Mouse (Mus musculus): Measurements from ENCODE around the gene Trmt1.

Trmt1 gene

DNA sequence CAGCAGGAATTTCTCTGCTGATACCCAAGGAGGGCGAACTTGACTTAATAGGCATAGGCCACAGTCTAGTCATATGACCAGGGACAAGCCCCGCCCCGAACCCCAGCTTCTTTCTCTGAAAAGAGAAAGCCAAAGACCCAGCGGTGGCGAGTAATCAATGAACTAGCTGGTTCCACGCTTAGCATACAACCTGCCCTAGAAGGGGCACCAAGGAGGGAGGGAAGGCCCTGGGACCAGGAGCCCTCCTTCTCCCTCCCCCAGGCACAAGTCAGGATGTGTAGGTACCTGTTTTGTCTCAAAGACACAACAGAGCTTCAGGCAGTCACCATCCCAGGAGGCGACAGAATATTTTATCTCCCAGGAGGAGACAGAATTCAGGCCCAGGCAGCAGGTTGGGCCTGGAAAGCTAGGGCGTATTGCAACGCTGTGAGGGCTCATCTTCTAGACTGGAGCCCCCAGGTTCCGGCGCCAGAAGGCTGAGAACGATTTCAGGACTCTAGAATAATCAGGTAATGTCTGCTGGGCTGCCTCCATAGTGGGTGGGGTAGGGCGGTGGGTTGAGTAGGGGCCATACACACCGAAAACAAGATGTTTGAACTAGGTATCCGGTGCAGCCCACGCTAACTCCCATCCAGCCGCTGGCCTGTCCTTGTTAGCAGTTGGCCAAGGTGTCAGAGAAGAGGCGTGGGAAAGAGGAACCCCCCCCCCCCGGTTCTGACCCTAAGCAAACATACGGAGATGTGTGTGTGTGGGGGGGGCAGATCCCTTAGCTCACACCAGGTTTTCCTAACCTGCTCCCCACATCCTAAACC lies at the start of gene Trmt1:
Trmt1 (plus strand) TSS at position 117 of the 812 bp plus-strand sequence.
- peak; percentile 40 for DNase-seq (ENCODE audit: low spot score)

DNA sequence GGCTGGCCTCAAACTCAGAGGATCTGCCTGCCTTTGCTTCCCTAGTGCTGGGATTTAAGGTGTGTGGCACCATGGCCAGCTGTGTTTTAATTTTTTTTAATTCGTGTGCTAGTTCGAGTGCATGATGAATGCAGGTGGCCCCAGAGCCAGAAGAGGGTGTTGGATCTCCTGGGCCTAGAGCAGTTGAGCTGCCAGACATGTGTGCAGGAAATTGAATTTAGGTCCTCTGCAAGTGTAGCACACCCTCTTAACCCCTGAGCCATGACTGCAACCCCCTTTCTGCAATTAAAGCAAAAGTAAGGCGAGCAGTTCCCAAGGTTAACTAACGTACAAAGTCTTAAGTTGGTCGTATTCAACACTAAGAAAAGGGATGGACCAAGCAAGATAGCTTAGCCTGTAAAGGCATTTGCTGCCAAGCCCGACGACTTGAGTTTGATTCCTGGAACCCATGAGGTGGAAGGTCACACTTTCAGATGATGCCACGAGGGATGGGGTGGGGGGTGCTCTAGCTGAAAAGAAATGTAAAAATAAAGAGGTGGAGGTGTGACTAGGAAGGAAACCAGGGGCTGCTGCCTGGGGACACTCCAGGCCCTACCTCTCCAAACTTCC lies 48.1 kb upstream of the Trmt1 start:
- no peak for DNase-seq (ENCODE audit: low spot score)

DNA sequence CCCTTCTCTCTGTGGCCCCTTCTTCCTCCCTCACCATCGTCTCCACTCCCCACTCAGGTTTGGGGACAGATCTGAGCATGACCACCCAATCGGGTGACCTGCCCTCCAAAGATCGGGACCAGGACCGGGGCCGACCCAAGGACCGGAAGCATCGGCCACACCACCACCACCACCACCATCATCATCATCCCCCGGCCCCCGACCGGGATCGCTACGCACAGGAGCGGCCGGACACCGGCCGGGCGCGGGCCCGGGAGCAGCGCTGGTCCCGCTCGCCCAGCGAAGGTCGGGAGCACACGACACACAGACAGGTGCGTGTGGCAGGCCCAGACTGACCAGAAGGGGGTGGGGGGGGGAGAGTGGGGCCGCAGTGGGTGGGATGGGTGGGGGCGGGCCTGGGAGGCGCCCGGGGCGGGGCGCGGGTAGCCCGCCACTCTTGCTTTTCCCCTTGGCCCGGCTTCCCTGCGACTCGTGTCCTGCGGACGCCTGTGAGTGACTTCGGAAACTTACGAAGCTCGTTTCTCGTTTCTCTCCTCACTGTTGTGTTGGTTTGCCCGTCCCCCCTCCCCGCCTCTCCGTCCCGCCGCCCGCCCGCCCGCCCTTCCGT lies 47.4 kb upstream of the Trmt1 start:
- peak; percentile 55 for DNase-seq (ENCODE audit: low spot score)

DNA sequence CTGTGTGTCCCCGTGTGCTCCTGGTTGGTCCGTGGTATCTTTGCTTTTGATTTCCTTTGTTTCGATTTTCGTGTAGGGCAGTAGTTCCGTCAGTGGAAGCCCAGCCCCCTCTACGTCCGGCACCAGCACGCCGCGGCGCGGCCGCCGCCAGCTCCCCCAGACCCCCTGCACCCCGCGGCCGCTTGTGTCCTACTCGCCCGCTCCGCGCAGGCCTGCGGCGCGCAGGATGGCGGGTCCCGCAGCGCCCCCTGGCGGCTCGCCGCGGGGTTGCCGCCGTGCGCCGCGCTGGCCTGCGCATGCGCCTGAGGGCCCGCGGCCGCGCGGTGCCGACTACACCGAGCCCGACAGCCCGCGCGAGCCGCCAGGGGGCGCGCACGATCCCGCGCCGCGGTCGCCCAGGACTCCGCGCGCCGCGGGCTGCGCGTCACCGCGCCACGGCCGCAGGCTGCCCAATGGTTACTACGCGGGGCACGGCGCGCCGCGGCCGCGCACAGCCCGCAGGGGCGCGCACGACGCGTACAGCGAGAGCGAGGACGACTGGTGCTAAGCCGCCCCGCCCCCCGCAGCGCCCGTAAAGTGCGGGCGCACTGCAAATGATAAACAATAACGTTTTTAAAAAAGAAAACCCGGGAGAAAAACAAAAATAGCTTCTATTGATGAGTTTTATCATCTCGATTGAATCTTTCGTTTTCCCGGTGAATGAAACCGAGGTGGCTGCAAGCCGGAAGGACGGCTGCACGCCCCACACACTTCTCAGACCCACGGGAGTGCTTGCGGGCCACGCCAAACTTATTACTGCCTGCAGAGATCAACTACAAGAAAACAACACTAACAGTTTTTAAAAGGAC lies 46.7 kb upstream of the Trmt1 start:
- DNase-seq (ENCODE audit: low spot score) = peak; percentile 94

DNA sequence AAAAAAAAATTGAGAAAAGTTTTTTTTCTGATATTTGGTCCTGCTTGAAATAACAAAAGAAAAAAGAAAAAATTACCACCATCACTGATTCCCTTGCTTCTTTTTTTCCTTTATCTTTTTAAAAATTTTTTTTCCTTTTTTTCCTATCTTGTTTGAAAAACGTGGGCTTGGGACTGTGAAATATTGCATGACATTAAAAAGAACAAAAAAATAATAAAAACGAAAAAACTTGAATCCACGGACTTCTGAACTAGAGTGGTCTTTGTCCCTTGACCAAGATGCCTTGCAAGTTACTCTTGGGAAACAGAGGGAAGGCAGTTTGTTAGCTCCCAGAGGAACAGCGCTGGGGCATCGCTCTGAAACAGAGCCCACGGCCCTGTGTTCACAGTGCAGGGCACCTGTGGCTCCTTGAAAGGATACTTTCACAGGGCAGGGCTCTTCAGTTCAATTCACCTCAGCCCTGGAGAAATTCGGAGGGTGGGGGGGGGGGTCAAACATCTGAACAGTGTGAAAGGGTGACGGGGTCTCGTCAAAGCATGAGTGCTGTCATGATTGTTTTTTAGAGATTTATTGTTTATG lies 46.0 kb upstream of the Trmt1 start:
- no peak for DNase-seq (ENCODE audit: low spot score)

DNA sequence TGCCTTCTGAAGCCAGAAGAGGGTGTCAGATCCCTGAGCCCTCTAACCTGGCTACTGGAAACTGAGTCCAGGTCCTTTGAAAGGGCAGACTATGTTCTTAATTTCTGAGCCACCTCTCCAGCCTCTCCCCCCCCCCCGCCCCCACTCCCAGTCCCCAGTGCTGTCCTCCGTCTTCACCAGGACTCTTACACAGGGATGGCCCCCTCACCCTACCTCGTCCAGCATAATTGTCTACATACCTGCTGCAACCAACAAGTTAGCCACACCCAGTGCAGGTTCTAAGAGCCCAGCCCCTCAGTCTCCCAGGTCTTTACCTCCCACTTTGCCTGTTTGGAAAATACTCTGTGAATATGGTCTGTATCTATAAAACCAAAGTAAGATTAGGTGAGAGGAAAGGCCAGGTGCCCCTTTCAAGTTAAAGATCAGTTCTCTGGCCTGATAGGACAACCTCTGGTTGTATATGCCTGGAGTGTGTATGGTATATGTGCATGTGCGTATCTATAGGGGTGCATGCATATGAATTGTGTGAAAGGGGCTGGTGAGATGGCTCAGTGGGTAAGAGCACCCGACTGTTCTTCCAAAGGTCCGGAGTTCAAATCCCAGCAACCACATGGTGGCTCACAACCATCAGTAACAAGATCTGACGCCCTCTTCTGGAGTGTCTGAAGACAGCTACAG lies 45.4 kb upstream of the Trmt1 start:
- no peak for DNase-seq (ENCODE audit: low spot score)

DNA sequence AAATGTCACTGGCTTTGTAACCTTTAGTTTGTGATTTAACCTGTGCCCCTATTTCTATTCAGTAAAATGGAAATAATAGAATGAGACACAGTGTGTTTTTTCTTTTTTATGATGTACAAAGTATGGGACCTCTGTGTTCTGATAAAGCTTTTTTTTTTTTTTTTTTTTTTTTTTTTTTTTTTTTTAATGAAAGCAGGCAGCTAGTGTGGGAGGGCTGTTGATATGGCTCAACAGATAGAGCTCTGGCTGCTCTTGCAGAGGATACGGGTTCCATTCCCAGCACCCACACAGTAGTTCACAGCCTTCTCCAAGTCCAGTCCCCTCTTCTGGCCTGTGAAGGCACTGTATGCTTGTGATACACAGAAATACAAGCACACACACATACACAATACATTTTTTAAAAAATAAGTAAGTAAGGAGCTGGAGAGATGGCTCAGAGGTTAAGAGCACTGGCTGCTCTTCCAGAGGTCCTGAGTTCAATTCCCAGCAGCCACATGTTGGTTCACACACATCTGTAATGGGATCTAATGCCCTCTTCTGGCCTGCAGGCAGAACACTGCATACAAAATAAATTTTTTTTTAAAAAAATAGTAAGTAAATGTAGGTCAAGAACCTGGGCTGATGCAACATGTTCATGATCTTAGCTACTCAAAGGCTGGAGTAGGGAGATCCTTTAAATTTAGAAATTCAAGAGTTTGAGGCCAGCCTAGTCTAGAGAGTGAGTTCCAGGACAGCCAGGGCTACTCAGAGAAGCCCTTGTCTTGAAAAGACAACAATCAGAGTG lies 44.3 kb upstream of the Trmt1 start:
- DNase-seq (ENCODE audit: low spot score) = no peak

DNA sequence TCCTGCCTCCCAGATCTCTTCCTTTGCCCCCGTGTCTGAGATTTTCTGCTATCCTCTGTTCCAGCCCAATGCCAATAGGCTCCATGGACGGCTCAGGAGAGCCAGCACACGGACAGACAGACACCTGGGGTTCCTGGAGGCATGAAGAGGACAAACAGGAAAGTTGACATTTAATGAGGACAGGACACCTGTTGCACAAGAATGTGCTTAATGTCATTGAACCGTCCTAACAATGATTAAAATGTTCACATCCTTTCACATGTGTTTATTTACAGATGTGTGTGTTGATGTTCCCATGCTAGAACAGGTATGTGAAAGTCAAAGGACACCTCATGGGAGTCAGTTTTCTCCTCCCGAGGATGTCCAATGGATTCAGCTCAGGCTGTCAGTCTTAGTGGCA lies 43.1 kb upstream of the Trmt1 start:
- no peak for DNase-seq (ENCODE audit: low spot score)

DNA sequence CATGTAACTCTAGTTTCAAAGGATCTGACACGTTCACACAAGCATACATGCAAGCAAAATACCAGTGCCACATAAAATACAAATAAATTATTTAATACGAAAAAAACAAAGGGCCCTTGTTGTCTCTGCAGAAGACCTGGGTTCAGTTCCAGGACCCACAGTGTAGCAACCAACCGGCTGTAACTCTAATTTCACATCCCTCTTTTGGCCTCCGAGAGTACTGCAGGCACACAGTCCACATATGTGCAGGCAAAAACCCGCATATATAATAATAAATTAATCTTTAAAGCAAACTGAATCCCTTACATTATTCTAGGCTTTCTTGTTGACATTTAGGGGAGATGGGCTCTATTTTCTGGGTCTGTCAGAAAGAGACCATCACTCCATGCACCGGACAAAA lies 39.3 kb upstream of the Trmt1 start:
- peak; percentile 58 for DNase-seq (ENCODE audit: low spot score)

DNA sequence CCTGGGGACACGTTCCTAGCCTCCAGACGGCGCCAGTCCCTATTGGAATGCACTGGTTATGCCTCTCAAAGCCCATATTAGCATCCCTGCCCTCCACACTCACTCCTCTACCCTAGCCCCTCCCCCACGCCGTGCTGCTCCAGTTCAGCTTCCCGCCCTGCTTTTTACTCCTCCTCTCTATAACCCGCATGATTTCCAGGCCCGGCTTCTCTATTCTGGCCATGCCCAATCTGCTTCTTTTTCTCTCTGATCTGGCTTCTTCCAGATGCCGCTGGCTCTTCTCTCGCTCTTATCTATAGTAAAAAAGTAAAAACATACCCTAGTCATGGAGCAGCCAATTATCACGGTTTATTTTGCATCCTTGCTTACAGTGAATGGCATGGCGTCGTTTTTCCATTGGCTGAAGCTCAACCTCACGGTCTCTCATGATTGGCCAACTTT lies 38.6 kb upstream of the Trmt1 start:
- peak; percentile 91 for DNase-seq (ENCODE audit: low spot score)

DNA sequence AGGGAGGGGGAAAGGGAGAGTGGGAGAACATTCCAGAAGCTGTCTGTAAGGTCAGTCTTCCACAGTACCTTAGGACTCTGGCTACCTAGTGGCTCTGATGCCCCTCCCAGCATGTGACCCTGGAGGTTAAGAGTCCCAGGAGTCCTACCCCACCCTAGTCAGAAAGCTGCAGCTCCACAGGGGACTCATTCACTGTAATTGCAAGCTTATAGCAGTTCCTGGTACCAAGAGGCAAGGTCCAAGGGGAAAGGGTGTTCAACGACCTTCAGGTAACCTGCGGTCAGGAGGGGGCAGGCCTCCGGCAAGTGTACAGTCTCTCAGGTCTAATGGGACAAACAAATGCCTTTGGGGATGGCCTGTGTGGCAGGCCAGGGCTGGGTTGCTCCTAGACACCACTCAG lies 35.9 kb upstream of the Trmt1 start:
- no peak for DNase-seq (ENCODE audit: low spot score)

DNA sequence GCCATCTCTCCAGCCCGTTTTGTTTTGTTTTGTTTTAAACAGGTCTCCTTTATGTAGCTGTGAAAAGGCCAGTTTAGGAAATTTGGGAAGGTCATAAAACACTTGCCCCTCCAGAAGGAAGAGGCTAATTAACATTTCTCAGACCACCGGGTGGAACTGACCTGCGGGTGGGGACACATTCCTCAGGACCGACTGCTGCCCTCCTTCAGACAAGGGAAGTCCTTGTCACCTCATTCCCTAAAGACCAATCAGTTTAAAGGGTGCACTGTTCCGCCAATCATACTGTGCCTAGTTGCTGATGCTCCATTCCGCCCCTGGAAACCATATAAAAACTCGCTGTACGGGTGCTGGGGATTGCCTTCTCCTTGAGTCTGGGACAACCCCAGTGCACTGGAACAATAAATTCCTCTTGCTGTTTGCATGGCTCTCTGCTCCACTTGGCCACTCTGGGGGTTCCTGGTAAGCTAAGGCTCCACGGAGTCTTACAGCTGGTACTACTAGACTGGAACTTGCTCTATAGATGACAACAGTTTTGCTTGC lies 32.9 kb upstream of the Trmt1 start:
- no peak for DNase-seq (ENCODE audit: low spot score)

DNA sequence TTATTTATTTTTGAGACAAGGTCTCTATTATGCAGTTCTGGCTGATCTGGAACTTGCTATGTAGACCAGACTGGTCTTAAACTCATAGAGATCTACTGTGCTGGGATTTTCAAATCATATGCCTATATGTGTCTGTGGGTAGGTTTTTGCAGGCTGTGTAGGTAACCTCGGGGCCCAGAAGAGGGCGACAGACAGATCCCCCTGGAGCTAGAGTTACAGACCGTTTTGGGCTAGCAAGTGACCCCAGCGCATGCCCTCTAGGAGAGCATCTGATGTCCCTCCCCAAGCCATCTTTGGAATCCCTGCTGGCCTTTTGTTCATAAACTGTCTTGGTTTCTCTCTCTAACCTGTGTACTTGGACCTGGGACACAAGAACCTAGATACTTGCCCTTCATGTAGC lies 31.5 kb upstream of the Trmt1 start:
- peak; percentile 55 for DNase-seq (ENCODE audit: low spot score)

DNA sequence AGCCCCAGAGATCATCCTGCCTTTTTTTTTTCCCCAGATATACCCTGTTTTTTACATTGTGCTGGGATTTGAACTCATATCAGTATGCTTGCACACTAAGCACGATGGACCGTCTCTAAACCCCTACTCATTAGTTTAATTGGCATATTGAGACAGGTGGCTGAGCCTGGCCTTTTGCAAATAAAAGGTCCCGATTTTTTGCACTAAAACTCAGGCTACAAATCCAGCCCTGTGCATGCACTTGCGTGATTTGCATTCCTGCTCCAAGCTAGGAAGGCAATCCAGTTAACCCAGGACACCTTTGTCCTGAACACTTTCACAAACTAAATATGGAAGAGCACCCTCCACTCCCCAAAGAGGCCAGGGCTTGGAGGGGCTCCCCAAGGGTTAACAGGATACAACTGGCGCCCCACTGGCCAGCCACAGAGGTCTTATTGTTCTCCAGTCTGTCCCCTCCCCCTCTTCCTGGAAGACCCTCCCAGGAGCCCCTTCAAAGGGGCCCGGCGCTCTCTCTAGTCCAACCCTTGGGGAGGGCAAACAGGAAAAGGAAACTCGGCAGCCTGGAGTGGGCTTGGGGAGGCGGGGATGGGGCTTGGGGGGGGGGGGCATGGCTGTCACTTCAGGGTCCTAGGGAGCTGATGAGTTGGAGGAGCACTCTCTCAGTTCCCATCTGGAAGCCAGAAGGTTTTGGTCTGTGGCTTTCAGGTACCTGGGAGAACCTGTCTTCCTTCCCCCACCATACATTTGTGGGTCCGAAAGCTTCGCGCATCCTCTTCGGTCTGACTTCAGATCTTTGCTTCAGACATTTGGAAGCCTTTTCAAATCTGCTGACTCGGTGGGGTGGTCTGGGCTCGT lies 30.5 kb upstream of the Trmt1 start:
- peak; percentile 88 for DNase-seq (ENCODE audit: low spot score)

DNA sequence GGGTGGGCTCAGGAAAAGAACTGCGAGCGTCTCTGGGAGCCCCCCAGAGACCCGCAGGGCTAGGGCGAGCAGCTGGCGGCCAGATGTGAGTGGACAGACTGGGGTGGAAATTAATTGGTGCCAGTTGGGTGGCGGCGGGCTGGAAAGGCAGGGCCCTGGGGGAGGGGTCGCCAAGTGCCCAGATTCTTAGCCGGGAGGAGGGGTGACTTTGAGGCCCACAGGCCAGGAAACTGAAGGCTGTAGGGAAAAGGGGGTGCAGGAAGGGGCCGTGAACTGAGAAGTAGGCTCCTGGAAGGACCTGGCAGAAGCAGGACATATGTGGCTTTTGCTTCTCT lies 29.9 kb upstream of the Trmt1 start:
- peak; percentile 86 for DNase-seq (ENCODE audit: low spot score)

DNA sequence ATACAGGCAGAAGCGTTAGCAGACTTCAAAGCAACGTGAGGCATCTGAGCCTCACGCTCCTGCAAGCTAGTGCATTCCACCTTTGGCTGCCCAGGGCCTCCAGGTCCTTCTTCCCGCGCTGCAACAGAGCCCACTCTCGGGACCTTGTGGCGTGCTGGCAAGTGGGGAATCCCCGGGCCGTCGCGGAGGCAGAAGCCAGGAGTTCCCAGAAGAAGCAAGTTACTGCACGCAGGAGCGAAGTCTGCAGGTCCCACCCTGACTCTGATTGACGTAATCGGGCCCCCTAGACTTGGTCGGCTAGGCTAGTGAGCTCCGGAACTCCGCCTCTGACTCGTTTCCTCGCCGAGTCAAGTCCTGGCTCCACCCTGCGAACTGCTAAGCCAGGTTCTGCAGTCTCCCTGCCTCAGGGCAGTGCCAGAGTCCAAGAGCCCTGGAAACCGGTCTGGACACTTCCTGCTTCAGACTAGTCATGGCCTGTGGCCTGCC lies 29.4 kb upstream of the Trmt1 start:
- peak; percentile 93 for DNase-seq (ENCODE audit: low spot score)

DNA sequence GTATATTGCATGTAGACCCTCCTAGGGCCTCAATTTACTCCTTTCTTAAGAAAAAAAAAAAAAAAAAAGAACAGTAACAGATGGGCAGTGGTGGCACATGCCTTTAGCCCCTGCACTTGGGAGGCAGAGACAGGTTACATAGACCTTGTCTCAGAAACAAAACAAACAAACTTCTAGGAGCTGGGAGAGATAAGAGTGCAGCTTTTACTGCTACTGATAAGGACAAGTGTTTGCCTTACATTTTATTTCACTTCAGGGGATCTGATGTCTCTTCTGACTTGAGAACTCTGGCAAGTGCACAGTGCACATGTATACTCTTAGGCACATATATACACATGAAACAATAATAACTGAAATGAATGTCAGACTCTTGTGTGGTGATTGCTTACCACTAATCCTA lies 28.9 kb upstream of the Trmt1 start:
- DNase-seq (ENCODE audit: low spot score) = no peak

DNA sequence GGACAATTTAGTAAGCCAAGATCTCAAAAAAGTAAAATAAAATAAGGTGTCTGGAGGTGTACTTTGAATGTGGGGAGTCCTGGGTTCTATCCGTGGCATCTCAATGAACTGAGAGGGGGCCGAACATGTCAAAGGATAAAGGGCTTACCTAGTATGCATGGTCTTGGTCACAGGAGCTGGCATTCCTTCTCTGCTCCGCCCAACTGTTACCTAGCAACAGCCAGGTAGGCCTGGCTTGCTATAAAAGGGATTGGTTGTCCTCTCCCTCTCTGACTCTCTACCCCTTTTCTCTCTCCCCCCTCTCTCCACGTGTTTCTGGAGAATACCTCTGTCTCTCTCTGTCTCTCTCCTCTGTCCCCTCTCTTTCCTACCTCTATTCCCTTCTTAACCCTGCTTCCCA lies 28.4 kb upstream of the Trmt1 start:
- no peak for DNase-seq (ENCODE audit: low spot score)

DNA sequence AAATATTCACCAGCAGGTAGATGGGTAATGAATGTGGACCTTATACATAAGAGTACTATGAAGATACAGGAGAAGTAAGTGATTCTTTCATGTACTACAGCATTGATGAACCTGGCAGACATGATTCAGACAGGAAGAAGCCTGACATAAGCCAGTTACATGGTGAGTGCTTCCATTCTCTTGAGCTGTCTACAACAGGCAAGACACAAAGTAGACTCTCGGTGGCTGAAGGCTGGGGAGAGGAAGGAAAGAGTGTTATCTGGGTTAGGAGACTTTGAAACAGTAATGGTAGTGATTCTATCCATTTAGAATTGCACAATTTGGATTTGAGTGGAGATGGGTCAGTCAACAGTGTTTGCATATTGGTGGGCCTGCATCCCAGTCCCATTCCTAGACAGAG lies 27.2 kb upstream of the Trmt1 start:
- no peak for DNase-seq (ENCODE audit: low spot score)

All from embryo, embryonic 10 days (tissue).